Mouse (Mus musculus): ENCODE results near the gene Dtx2. TPM values are rescaled to one million over a fixed set of nuclear protein-coding genes. Genes with fewer than 3 reads are reported as not detected.
A peak's percentile ranks its signal among the peaks of the same experiment; 100 is the strongest.

Dtx2 gene
- polyA plus RNA-seq, 1 experiment from 2014 or later: 17.4 TPM

GRCm38 (mm10) chr5:135974365-135974764 lies 20.2 kb upstream of the Dtx2 start, which contains the start of gene Ssc4d:
Ssc4d (minus strand) TSS chr5:135974531.
- WGBS: 22% methylated on average over 9 of the region's 9 CpGs
- no peak within 1 kb of the TSS for H3K4me3 ChIP-seq (ENCODE audit: control insufficient read depth in 1 of 2, insufficient read depth in 1 of 2, low read depth in 1 of 2, low read length in 2 of 2)
- H3K4me1 ChIP-seq (ENCODE audit: control insufficient read depth in 2 of 2, insufficient read depth in 2 of 2, low read length in 2 of 2): no peaks in the 10 kb centered on the region
- H3K9ac ChIP-seq (ENCODE audit: low read length): no peak within 1 kb of the TSS
- no peak for ATAC-seq (ENCODE audit: insufficient number of reproducible peaks, insufficient read depth, low FRiP score, low read depth)
- no peaks in the 10 kb centered on the region for H3K9me3 ChIP-seq (ENCODE audit: control insufficient read depth, low read length)
- no peak within 1 kb of the TSS for H3K4me2 ChIP-seq (ENCODE audit: low read length)
- H3K27ac ChIP-seq (replicated peaks in 1 of 2; ENCODE audit: control insufficient read depth in 1 of 2, insufficient read depth in 1 of 2, low read depth in 2 of 2, low read length in 2 of 2): no peak within 1 kb of the TSS
- no peaks in the 10 kb centered on the region for H3K27me3 ChIP-seq (ENCODE audit: control insufficient read depth, insufficient read depth, low read length)
- no peaks in the 10 kb centered on the region for H3K36me3 ChIP-seq (ENCODE audit: control insufficient read depth, insufficient read depth, low read length)

- H3K27ac ChIP-seq (replicated peaks in 1 of 2; ENCODE audit: control insufficient read depth in 1 of 2, insufficient read depth in 1 of 2, low read depth in 2 of 2, low read length in 2 of 2): no peak overlapping the region
- H3K4me3 ChIP-seq (ENCODE audit: control insufficient read depth in 1 of 2, insufficient read depth in 1 of 2, low read depth in 1 of 2, low read length in 2 of 2): no peak overlapping the region
- ATAC-seq (ENCODE audit: insufficient number of reproducible peaks, insufficient read depth, low FRiP score, low read depth): no peak
- H3K9ac ChIP-seq (ENCODE audit: low read length): no peak overlapping the region
- no peak overlapping the region for H3K4me2 ChIP-seq (ENCODE audit: low read length)
- no peaks in the 10 kb centered on the region for H3K36me3 ChIP-seq (ENCODE audit: control insufficient read depth, insufficient read depth, low read length)
- H3K9me3 ChIP-seq (ENCODE audit: control insufficient read depth, low read length): no peaks in the 10 kb centered on the region
- no peaks in the 10 kb centered on the region for H3K4me1 ChIP-seq (ENCODE audit: control insufficient read depth in 2 of 2, insufficient read depth in 2 of 2, low read length in 2 of 2)
- no peaks in the 10 kb centered on the region for H3K27me3 ChIP-seq (ENCODE audit: control insufficient read depth, insufficient read depth, low read length)
- WGBS: 90% methylated on average over 8 of the region's 8 CpGs
Measured at GRCm38 (mm10) chr5:135975893-135976668, 18.5 kb upstream of the Dtx2 start.

- Histone ChIP-seq H3K36me3 (ENCODE audit: control insufficient read depth, insufficient read depth, low read length) (no peaks in the 10 kb centered on the region), H3K9ac (ENCODE audit: low read length) (no peak overlapping the region), H3K4me1 (ENCODE audit: control insufficient read depth in 2 of 2, insufficient read depth in 2 of 2, low read length in 2 of 2) (no peaks in the 10 kb centered on the region), H3K9me3 (ENCODE audit: control insufficient read depth, low read length) (no peaks in the 10 kb centered on the region), H3K27ac (replicated peaks in 1 of 2; ENCODE audit: control insufficient read depth in 1 of 2, insufficient read depth in 1 of 2, low read depth in 2 of 2, low read length in 2 of 2) (no peak overlapping the region), H3K4me2 (ENCODE audit: low read length) (no peak overlapping the region), H3K4me3 (ENCODE audit: control insufficient read depth in 1 of 2, insufficient read depth in 1 of 2, low read depth in 1 of 2, low read length in 2 of 2) (no peak overlapping the region), H3K27me3 (ENCODE audit: control insufficient read depth, insufficient read depth, low read length) (no peaks in the 10 kb centered on the region)
- no peak for ATAC-seq (ENCODE audit: insufficient number of reproducible peaks, insufficient read depth, low FRiP score, low read depth)
- WGBS: 78% methylated on average over 5 of the region's 5 CpGs
Measured at GRCm38 (mm10) chr5:135979381-135979780, 15.2 kb upstream of the Dtx2 start.

GRCm38 (mm10) chr5:135979904-135980303 lies 14.7 kb upstream of the Dtx2 start, which contains the start of gene Zp3:
Zp3 (plus strand) TSS chr5:135980099.
- Histone ChIP-seq H3K9me3 (ENCODE audit: control insufficient read depth, low read length) (no peaks in the 10 kb centered on the region), H3K4me3 (ENCODE audit: control insufficient read depth in 1 of 2, insufficient read depth in 1 of 2, low read depth in 1 of 2, low read length in 2 of 2) (no peak within 1 kb of the TSS), H3K27me3 (ENCODE audit: control insufficient read depth, insufficient read depth, low read length) (no peaks in the 10 kb centered on the region), H3K27ac (replicated peaks in 1 of 2; ENCODE audit: control insufficient read depth in 1 of 2, insufficient read depth in 1 of 2, low read depth in 2 of 2, low read length in 2 of 2) (no peak within 1 kb of the TSS), H3K4me1 (ENCODE audit: control insufficient read depth in 2 of 2, insufficient read depth in 2 of 2, low read length in 2 of 2) (no peaks in the 10 kb centered on the region), H3K9ac (ENCODE audit: low read length) (no peak within 1 kb of the TSS), H3K36me3 (ENCODE audit: control insufficient read depth, insufficient read depth, low read length) (no peaks in the 10 kb centered on the region), H3K4me2 (ENCODE audit: low read length) (no peak within 1 kb of the TSS)
- ATAC-seq (ENCODE audit: insufficient number of reproducible peaks, insufficient read depth, low FRiP score, low read depth): no peak
- 63% methylated on average over 8 of the region's 8 CpGs for WGBS

GRCm38 (mm10) chr5:135982398-135982797 lies 12.2 kb upstream of the Dtx2 start:
- Histone ChIP-seq H3K9me3 (ENCODE audit: control insufficient read depth, low read length) (no peaks in the 10 kb centered on the region), H3K27ac (replicated peaks in 1 of 2; ENCODE audit: control insufficient read depth in 1 of 2, insufficient read depth in 1 of 2, low read depth in 2 of 2, low read length in 2 of 2) (no peak overlapping the region), H3K4me2 (ENCODE audit: low read length) (no peak overlapping the region), H3K9ac (ENCODE audit: low read length) (no peak overlapping the region), H3K4me3 (ENCODE audit: control insufficient read depth in 1 of 2, insufficient read depth in 1 of 2, low read depth in 1 of 2, low read length in 2 of 2) (no peak overlapping the region), H3K27me3 (ENCODE audit: control insufficient read depth, insufficient read depth, low read length) (no peaks in the 10 kb centered on the region), H3K36me3 (ENCODE audit: control insufficient read depth, insufficient read depth, low read length) (no peaks in the 10 kb centered on the region), H3K4me1 (ENCODE audit: control insufficient read depth in 2 of 2, insufficient read depth in 2 of 2, low read length in 2 of 2) (no peaks in the 10 kb centered on the region)
- WGBS: 40% methylated on average over 6 of the region's 6 CpGs
- peak; percentile 55; the same call in 1 of the 2 replicates for ATAC-seq (ENCODE audit: insufficient number of reproducible peaks, insufficient read depth, low FRiP score, low read depth)

- 68% methylated on average over 6 of the region's 6 CpGs for WGBS
- H3K4me2 ChIP-seq (ENCODE audit: low read length): no peak overlapping the region
- H3K9ac ChIP-seq (ENCODE audit: low read length): no peak overlapping the region
- H3K9me3 ChIP-seq (ENCODE audit: control insufficient read depth, low read length): no peaks in the 10 kb centered on the region
- ATAC-seq (ENCODE audit: insufficient number of reproducible peaks, insufficient read depth, low FRiP score, low read depth): no peak
- no peak overlapping the region for H3K4me3 ChIP-seq (ENCODE audit: control insufficient read depth in 1 of 2, insufficient read depth in 1 of 2, low read depth in 1 of 2, low read length in 2 of 2)
- no peak overlapping the region for H3K27ac ChIP-seq (replicated peaks in 1 of 2; ENCODE audit: control insufficient read depth in 1 of 2, insufficient read depth in 1 of 2, low read depth in 2 of 2, low read length in 2 of 2)
- no peaks in the 10 kb centered on the region for H3K36me3 ChIP-seq (ENCODE audit: control insufficient read depth, insufficient read depth, low read length)
- H3K4me1 ChIP-seq (ENCODE audit: control insufficient read depth in 2 of 2, insufficient read depth in 2 of 2, low read length in 2 of 2): no peaks in the 10 kb centered on the region
- no peaks in the 10 kb centered on the region for H3K27me3 ChIP-seq (ENCODE audit: control insufficient read depth, insufficient read depth, low read length)
Measured at GRCm38 (mm10) chr5:135984546-135985044, 10.0 kb upstream of the Dtx2 start.

- Histone ChIP-seq H3K36me3 (ENCODE audit: control insufficient read depth, insufficient read depth, low read length) (no peaks in the 10 kb centered on the region), H3K9me3 (ENCODE audit: control insufficient read depth, low read length) (no peaks in the 10 kb centered on the region), H3K27me3 (ENCODE audit: control insufficient read depth, insufficient read depth, low read length) (no peaks in the 10 kb centered on the region), H3K27ac (replicated peaks in 1 of 2; ENCODE audit: control insufficient read depth in 1 of 2, insufficient read depth in 1 of 2, low read depth in 2 of 2, low read length in 2 of 2) (no peak overlapping the region), H3K4me2 (ENCODE audit: low read length) (no peak overlapping the region), H3K9ac (ENCODE audit: low read length) (no peak overlapping the region), H3K4me1 (ENCODE audit: control insufficient read depth in 2 of 2, insufficient read depth in 2 of 2, low read length in 2 of 2) (no peaks in the 10 kb centered on the region), H3K4me3 (ENCODE audit: control insufficient read depth in 1 of 2, insufficient read depth in 1 of 2, low read depth in 1 of 2, low read length in 2 of 2) (no peak overlapping the region)
- 43% methylated on average over 11 of the region's 11 CpGs for WGBS
- no peak for ATAC-seq (ENCODE audit: insufficient number of reproducible peaks, insufficient read depth, low FRiP score, low read depth)
Measured at GRCm38 (mm10) chr5:135987248-135987647, 7.4 kb upstream of the Dtx2 start.

Measured in heart, embryonic 14.5 days (tissue).